Mouse (Mus musculus) T-helper 1 cell (primary cell): ENCODE data around the gene Gm21093.
"Not testable (repeated sequence)": the region's sequence is repeated elsewhere in the genome, so short reads cannot be mapped to it uniquely, and the experiment has no call there.

Source experiments
- in situ Hi-C: fragments of 300-600 bp; cut with MboI, MseI; formaldehyde crosslinking; loops from one replicate; pipeline ENCODE4 v1.15.1; 2025; ENCODE audit warnings: high pct_unique_total_duplicates

The Gm21093 gene

GRCm38 (mm10) chr4:42034626-42035025 lies at the start of gene Gm21093:
Gene Gm21093, minus strand, starts transcription at chr4:42034726.
- in situ Hi-C loops, result not testable (repeated sequence)
